Mouse (Mus musculus): Measurements from ENCODE around the gene Gast. TPM values are rescaled to one million over a fixed set of nuclear protein-coding genes. Genes with fewer than 3 reads are reported as not detected.

The Gast gene
- polyA plus RNA-seq, 1 experiment = not detected

- 61% methylated on average over 8 of the region's 8 CpGs for WGBS
- TF ChIP-seq CTCF (IDR thresholded peaks at IDR 0.05; ENCODE audit: borderline replicate concordance, insufficient read depth, low read depth, low read length) = no peak
- TF ChIP-seq POLR2A (IDR thresholded peaks at IDR 0.05; ENCODE audit: borderline replicate concordance, insufficient read depth, low read length) = no peak
- no peak overlapping the region for H3K4me3 ChIP-seq (replicated peaks; ENCODE audit: insufficient read depth, low read depth, low read length)
- H3K27ac ChIP-seq (ENCODE audit: insufficient read depth, low read length) = no peak overlapping the region
- H3K4me1 ChIP-seq (ENCODE audit: control insufficient read depth, insufficient read depth, low read length) = peaks cover 18% of the 10 kb centered on the region
- no peak for DNase-seq
- H3K27me3 ChIP-seq (ENCODE audit: control insufficient read depth, insufficient read depth, low read length) = no peaks in the 10 kb centered on the region
These were observed 37.9 kb downstream of the Gast start for GRCm38 (mm10) chr11:100371981-100372558.

- TF ChIP-seq CTCF (IDR thresholded peaks at IDR 0.05; ENCODE audit: borderline replicate concordance, insufficient read depth, low read depth, low read length) (no peak), POLR2A (IDR thresholded peaks at IDR 0.05; ENCODE audit: borderline replicate concordance, insufficient read depth, low read length) (no peak)
- Histone ChIP-seq H3K27ac (ENCODE audit: insufficient read depth, low read length) (no peak overlapping the region), H3K27me3 (ENCODE audit: control insufficient read depth, insufficient read depth, low read length) (no peaks in the 10 kb centered on the region), H3K4me1 (ENCODE audit: control insufficient read depth, insufficient read depth, low read length) (peaks cover 6% of the 10 kb centered on the region), H3K4me3 (replicated peaks; ENCODE audit: insufficient read depth, low read depth, low read length) (no peak overlapping the region)
- DNase-seq = no peak
- 89% methylated on average over 9 of the region's 9 CpGs for WGBS
These were observed 40.9 kb downstream of the Gast start for GRCm38 (mm10) chr11:100375127-100375526.

GRCm38 (mm10) chr11:100376005-100376404 lies 41.8 kb downstream of the Gast start:
- WGBS = 71% methylated on average over 4 of the region's 4 CpGs
- TF ChIP-seq POLR2A (IDR thresholded peaks at IDR 0.05; ENCODE audit: borderline replicate concordance, insufficient read depth, low read length) (no peak), CTCF (IDR thresholded peaks at IDR 0.05; ENCODE audit: borderline replicate concordance, insufficient read depth, low read depth, low read length) (no peak)
- no peak for DNase-seq
- H3K27ac ChIP-seq (ENCODE audit: insufficient read depth, low read length) = no peak overlapping the region
- H3K4me1 ChIP-seq (ENCODE audit: control insufficient read depth, insufficient read depth, low read length) = no peaks in the 10 kb centered on the region; the same call in 1 of the 2 replicates
- no peak overlapping the region for H3K4me3 ChIP-seq (replicated peaks; ENCODE audit: insufficient read depth, low read depth, low read length)
- no peaks in the 10 kb centered on the region for H3K27me3 ChIP-seq (ENCODE audit: control insufficient read depth, insufficient read depth, low read length)

GRCm38 (mm10) chr11:100376746-100377389 lies 42.7 kb downstream of the Gast start:
- Histone ChIP-seq H3K27me3 (ENCODE audit: control insufficient read depth, insufficient read depth, low read length) (no peaks in the 10 kb centered on the region), H3K4me1 (ENCODE audit: control insufficient read depth, insufficient read depth, low read length) (no peaks in the 10 kb centered on the region; the same call in 1 of the 2 replicates), H3K27ac (ENCODE audit: insufficient read depth, low read length) (no peak overlapping the region), H3K4me3 (replicated peaks; ENCODE audit: insufficient read depth, low read depth, low read length) (no peak overlapping the region)
- DNase-seq = no peak
- WGBS = 66% methylated on average over 21 of the region's 21 CpGs
- TF ChIP-seq CTCF (IDR thresholded peaks at IDR 0.05; ENCODE audit: borderline replicate concordance, insufficient read depth, low read depth, low read length) (no peak), POLR2A (IDR thresholded peaks at IDR 0.05; ENCODE audit: borderline replicate concordance, insufficient read depth, low read length) (no peak)

GRCm38 (mm10) chr11:100377989-100378388 lies 43.8 kb downstream of the Gast start:
- Histone ChIP-seq H3K4me1 (ENCODE audit: control insufficient read depth, insufficient read depth, low read length) (no peaks in the 10 kb centered on the region; the same call in 1 of the 2 replicates), H3K27me3 (ENCODE audit: control insufficient read depth, insufficient read depth, low read length) (no peaks in the 10 kb centered on the region), H3K27ac (ENCODE audit: insufficient read depth, low read length) (no peak overlapping the region), H3K4me3 (replicated peaks; ENCODE audit: insufficient read depth, low read depth, low read length) (no peak overlapping the region)
- no peak for DNase-seq
- no peak for TF ChIP-seq POLR2A (IDR thresholded peaks at IDR 0.05; ENCODE audit: borderline replicate concordance, insufficient read depth, low read length)
- TF ChIP-seq CTCF (IDR thresholded peaks at IDR 0.05; ENCODE audit: borderline replicate concordance, insufficient read depth, low read depth, low read length) = no peak
- 94% methylated on average over 14 of the region's 14 CpGs for WGBS

- Histone ChIP-seq H3K27ac (ENCODE audit: insufficient read depth, low read length) (no peak overlapping the region), H3K4me1 (ENCODE audit: control insufficient read depth, insufficient read depth, low read length) (peaks cover 3% of the 10 kb centered on the region; the same call in 1 of the 2 replicates), H3K4me3 (replicated peaks; ENCODE audit: insufficient read depth, low read depth, low read length) (no peak overlapping the region), H3K27me3 (ENCODE audit: control insufficient read depth, insufficient read depth, low read length) (no peaks in the 10 kb centered on the region)
- TF ChIP-seq CTCF (IDR thresholded peaks at IDR 0.05; ENCODE audit: borderline replicate concordance, insufficient read depth, low read depth, low read length) = no peak
- no peak for TF ChIP-seq POLR2A (IDR thresholded peaks at IDR 0.05; ENCODE audit: borderline replicate concordance, insufficient read depth, low read length)
- no peak for DNase-seq
- WGBS = 92% methylated on average over 5 of the region's 5 CpGs
These were observed 44.2 kb downstream of the Gast start for GRCm38 (mm10) chr11:100378446-100378845.

- 23% methylated on average over 4 of the region's 4 CpGs for WGBS
- TF ChIP-seq POLR2A (IDR thresholded peaks at IDR 0.05; ENCODE audit: borderline replicate concordance, insufficient read depth, low read length) = no peak
- no peak for TF ChIP-seq CTCF (IDR thresholded peaks at IDR 0.05; ENCODE audit: borderline replicate concordance, insufficient read depth, low read depth, low read length)
- no peak overlapping the region for H3K27ac ChIP-seq (ENCODE audit: insufficient read depth, low read length)
- DNase-seq = no peak
- H3K4me3 ChIP-seq (replicated peaks; ENCODE audit: insufficient read depth, low read depth, low read length) = no peak overlapping the region
- H3K27me3 ChIP-seq (ENCODE audit: control insufficient read depth, insufficient read depth, low read length) = no peaks in the 10 kb centered on the region
- H3K4me1 ChIP-seq (ENCODE audit: control insufficient read depth, insufficient read depth, low read length) = peaks cover 4% of the 10 kb centered on the region; the same call in 1 of the 2 replicates
These were observed 45.1 kb downstream of the Gast start for GRCm38 (mm10) chr11:100379311-100379710.

GRCm38 (mm10) chr11:100382682-100383081 lies 48.5 kb downstream of the Gast start:
- WGBS = 79% methylated on average over 6 of the region's 6 CpGs
- no peak for DNase-seq
- Histone ChIP-seq H3K27me3 (ENCODE audit: control insufficient read depth, insufficient read depth, low read length) (no peaks in the 10 kb centered on the region), H3K27ac (ENCODE audit: insufficient read depth, low read length) (no peak overlapping the region), H3K4me1 (ENCODE audit: control insufficient read depth, insufficient read depth, low read length) (peaks cover 20% of the 10 kb centered on the region), H3K4me3 (replicated peaks; ENCODE audit: insufficient read depth, low read depth, low read length) (no peak overlapping the region)
- TF ChIP-seq CTCF (IDR thresholded peaks at IDR 0.05; ENCODE audit: borderline replicate concordance, insufficient read depth, low read depth, low read length) = no peak
- TF ChIP-seq POLR2A (IDR thresholded peaks at IDR 0.05; ENCODE audit: borderline replicate concordance, insufficient read depth, low read length) = no peak

All from cerebellum, adult 2 months (tissue).